10 mouse cellular contexts compared by ENCODE assay signal in the genomic region with DNA sequence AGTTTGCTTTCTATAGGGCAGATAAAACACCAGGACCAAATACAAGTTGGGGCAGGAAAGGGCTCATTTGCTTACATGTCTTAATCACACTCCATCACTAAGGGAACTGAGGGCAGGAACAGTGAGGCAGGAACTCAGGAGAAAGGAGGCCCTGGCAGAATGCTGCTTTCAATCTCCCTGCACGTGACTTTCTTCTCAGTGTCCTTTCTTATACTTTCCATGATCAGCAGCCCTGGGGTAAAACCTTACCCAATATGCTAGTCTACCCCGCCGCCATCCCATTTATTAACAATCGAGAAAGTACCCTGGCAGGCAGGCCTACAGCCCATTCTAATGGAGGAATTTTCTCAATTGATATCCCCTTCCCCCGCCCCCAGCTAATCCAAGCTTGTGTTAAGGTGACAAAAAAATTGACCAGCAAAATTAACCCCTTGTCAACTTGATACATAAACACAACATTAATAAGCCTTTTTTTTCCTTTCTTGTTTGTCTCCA. TPM values are rescaled to one million over a fixed set of nuclear protein-coding genes. Genes with fewer than 3 reads are reported as not detected.
A peak's percentile ranks its signal among the peaks of the same experiment; 100 is the strongest.
DNase-seq lines count a peak whose midpoint lies in the region; ATAC-seq and TF ChIP-seq lines count a peak whose summit lies in the region.
"Had no signal": no experiment of that assay in that cellular context is flagged by ENCODE, and none has a peak within 500 bp of the region (broad histone marks: within the 10 kb centered on the region; RNA-seq: fewer than 3 reads in every experiment).

No protein-coding gene starts in this region.

- H3K4me1 ChIP-seq in hindbrain, embryonic 11.5 days (replicated peaks; ENCODE audit: control insufficient read depth, insufficient read depth, low read length): no peaks in the 10 kb centered on the region
- peaks cover 14% of the 10 kb centered on the region for H3K4me1 ChIP-seq in hindbrain, embryonic 12.5 days
- H3K4me1 ChIP-seq in MEL (ENCODE audit: control insufficient read depth in 1 of 2, insufficient read depth in 2 of 2, low read length in 2 of 2): peaks cover 4 to 20% of the 10 kb centered on the region in 2 experiments; a peak in 3 of 4 replicates
- peaks cover 22% of the 10 kb centered on the region for H3K4me1 ChIP-seq in forebrain, embryonic 13.5 days
- peaks cover 13% of the 10 kb centered on the region; the same call in 1 of the 2 replicates for H3K4me1 ChIP-seq in midbrain, embryonic 14.5 days (ENCODE audit: control insufficient read depth, insufficient read depth, low read length)

- no peaks in the 10 kb centered on the region for H3K36me3 ChIP-seq in hindbrain, embryonic 11.5 days (ENCODE audit: control insufficient read depth, insufficient read depth, low read length)
- H3K36me3 ChIP-seq in hindbrain, embryonic 12.5 days: no peaks in the 10 kb centered on the region
- peaks cover 0 to 15% of the 10 kb centered on the region in 2 experiments; a peak in 2 of 4 replicates for H3K36me3 ChIP-seq in MEL (ENCODE audit: control insufficient read depth in 1 of 2, insufficient read depth in 2 of 2, low read length in 2 of 2)
- H3K36me3 ChIP-seq in forebrain, embryonic 13.5 days (ENCODE audit: poor library complexity, severe bottlenecking): no peaks in the 10 kb centered on the region
- no peaks in the 10 kb centered on the region for H3K36me3 ChIP-seq in midbrain, embryonic 14.5 days (ENCODE audit: control insufficient read depth, insufficient read depth, low read length)

- H3K27ac ChIP-seq in hindbrain, embryonic 11.5 days (ENCODE audit: low read depth, low read length): no peak overlapping the region
- H3K27ac ChIP-seq in hindbrain, embryonic 12.5 days: no peak overlapping the region
- H3K27ac ChIP-seq in MEL (ENCODE audit: control insufficient read depth, low read depth, low read length): peak overlapping the region; percentile 65
- no peak overlapping the region for H3K27ac ChIP-seq in forebrain, embryonic 13.5 days
- no peak overlapping the region for H3K27ac ChIP-seq in midbrain, embryonic 14.5 days (replicated peaks; ENCODE audit: low read depth, low read length)

- TF ChIP-seq RAD21 in MEL (IDR thresholded peaks at IDR 0.05; ENCODE audit: low read depth, low read length): no peak

- no peak overlapping the region for H3K4me3 ChIP-seq in hindbrain, embryonic 11.5 days (ENCODE audit: low read depth, low read length)
- no peak overlapping the region for H3K4me3 ChIP-seq in hindbrain, embryonic 12.5 days
- peak overlapping the region; percentile 71 to 77 for H3K4me3 ChIP-seq in MEL (ENCODE audit: control insufficient read depth in 1 of 2, insufficient read depth in 1 of 2, low read depth in 2 of 2, low read length in 2 of 2)
- no peak overlapping the region for H3K4me3 ChIP-seq in forebrain, embryonic 13.5 days
- H3K4me3 ChIP-seq in midbrain, embryonic 14.5 days (replicated peaks; ENCODE audit: low read depth, low read length): peak overlapping the region; percentile 68; the same call in 1 of the 2 replicates

- H3K27me3 ChIP-seq in hindbrain, embryonic 11.5 days (ENCODE audit: control insufficient read depth, insufficient read depth, low read length): no peaks in the 10 kb centered on the region
- H3K27me3 ChIP-seq in hindbrain, embryonic 12.5 days: no peaks in the 10 kb centered on the region
- H3K27me3 ChIP-seq in MEL (ENCODE audit: control insufficient read depth in 1 of 2, insufficient read depth in 2 of 2, low read length in 2 of 2): no peaks in the 10 kb centered on the region
- no peaks in the 10 kb centered on the region for H3K27me3 ChIP-seq in forebrain, embryonic 13.5 days
- no peaks in the 10 kb centered on the region for H3K27me3 ChIP-seq in midbrain, embryonic 14.5 days (ENCODE audit: control insufficient read depth, insufficient read depth, low read length)

- no peak overlapping the region for H3K9ac ChIP-seq in hindbrain, embryonic 11.5 days (ENCODE audit: low read depth, low read length)
- no peak overlapping the region for H3K9ac ChIP-seq in hindbrain, embryonic 12.5 days
- peak overlapping the region; percentile 55 for H3K9ac ChIP-seq in MEL (ENCODE audit: control insufficient read depth, low read depth, low read length, poor library complexity, severe bottlenecking)
- 0 out of 2 replicates have a peak overlapping the region, but pooled peaks have one; percentile 78 for H3K9ac ChIP-seq in forebrain, embryonic 13.5 days
- no peak overlapping the region for H3K9ac ChIP-seq in midbrain, embryonic 14.5 days (replicated peaks; ENCODE audit: low read length)

- peak; percentile 12 for DNase-seq in hindbrain, embryonic 11.5 days (ENCODE audit: low spot score)
- DNase-seq in MEL (ENCODE audit: low read depth, low spot score): peak; percentile 37
- DNase-seq in midbrain, embryonic 14.5 days: no peak
- no peak for DNase-seq in left cerebral cortex, adult 18-20 months (ENCODE audit: low spot score in 2 of 2)
- no peak for DNase-seq in thymus, postnatal 0 days (ENCODE audit: low spot score)

- ATAC-seq in hindbrain, embryonic 11.5 days (ENCODE audit: low FRiP score): no peak
- ATAC-seq in hindbrain, embryonic 12.5 days (ENCODE audit: low FRiP score): no peak
- ATAC-seq in forebrain, embryonic 13.5 days: no peak
- ATAC-seq in midbrain, embryonic 14.5 days (ENCODE audit: low FRiP score, low TSS enrichment): no peak
- no peak for ATAC-seq in erythroid progenitor cell, adult 5-6 weeks (replicated peaks; ENCODE audit: low FRiP score, poor library complexity, severe bottlenecking)

- H3K4me2 ChIP-seq in hindbrain, embryonic 11.5 days (replicated peaks; ENCODE audit: low read depth, low read length): no peak overlapping the region
- H3K4me2 ChIP-seq in hindbrain, embryonic 12.5 days (replicated peaks): no peak overlapping the region
- H3K4me2 ChIP-seq in forebrain, embryonic 13.5 days: peak overlapping the region; percentile 74
- H3K4me2 ChIP-seq in midbrain, embryonic 14.5 days (ENCODE audit: low read length): peak overlapping the region; percentile 69; the same call in 1 of the 2 replicates

- H3K79me2 ChIP-seq in MEL (ENCODE audit: control insufficient read depth, insufficient read depth, low read length, poor library complexity): no peaks in the 10 kb centered on the region; the same call in 1 of the 2 replicates

- no peak for TF ChIP-seq CTCF in MEL (IDR thresholded peaks at IDR 0.05 in 2 of 3, conservative IDR thresholded peaks at IDR 0.05 in 1 of 3; ENCODE audit: control insufficient read depth in 1 of 3, insufficient read depth in 1 of 3, low read depth in 2 of 3, low read length in 3 of 3, poor library complexity in 1 of 3, severe bottlenecking in 1 of 3)

- WGBS in hindbrain, embryonic 11.5 days: 85% methylated on average over 5 of the region's 5 CpGs
- WGBS in hindbrain, embryonic 12.5 days: 77% methylated on average over 5 of the region's 5 CpGs
- WGBS in forebrain, embryonic 13.5 days: 56% methylated on average over 5 of the region's 5 CpGs
- WGBS in midbrain, embryonic 14.5 days: 74% methylated on average over 5 of the region's 5 CpGs

- TF ChIP-seq EP300 in MEL (IDR thresholded peaks at IDR 0.05; ENCODE audit: low read depth in 1 of 2, low read length in 2 of 2): no peak

- no peaks in the 10 kb centered on the region for H3K9me3 ChIP-seq in hindbrain, embryonic 11.5 days (ENCODE audit: control insufficient read depth, low read length)
- no peaks in the 10 kb centered on the region for H3K9me3 ChIP-seq in hindbrain, embryonic 12.5 days (replicated peaks)
- no peaks in the 10 kb centered on the region for H3K9me3 ChIP-seq in MEL (replicated peaks; ENCODE audit: insufficient read depth, low read length)
- no peaks in the 10 kb centered on the region for H3K9me3 ChIP-seq in forebrain, embryonic 13.5 days (replicated peaks)
- no peaks in the 10 kb centered on the region for H3K9me3 ChIP-seq in midbrain, embryonic 14.5 days (ENCODE audit: control insufficient read depth, low read length)

- TF ChIP-seq POLR2A in MEL (IDR thresholded peaks at IDR 0.05; ENCODE audit: control insufficient read depth in 1 of 2, insufficient read depth in 1 of 2, low read depth in 1 of 2, low read length in 2 of 2, poor library complexity in 1 of 2): no peak

RNA-seq across cellular contexts. Expression of a gene that starts 18.5 kb away (rescaled TPM):
- polyA plus RNA-seq in hindbrain, embryonic 11.5 days (2014; fragmentation: Nextera tagmentation; extraction: Ambion mirVana): not detected in 2 replicates
- polyA plus RNA-seq in hindbrain, embryonic 12.5 days (2016; fragmentation: Nextera tagmentation; extraction: Ambion mirVana): 0.25 TPM in 1 of 2 replicates, not detected in the other
- not detected in 2 replicates for total RNA-seq in MEL (2012; rRNA removed)
- polyA plus RNA-seq in MEL (2012; ENCODE audit: insufficient read depth in 1 of 2, insufficient read length in 2 of 2, low read depth in 1 of 2, low replicate concordance in 2 of 2, missing spikeins in 1 of 2): not detected
- not detected in 2 replicates for polyA plus RNA-seq in forebrain, embryonic 13.5 days (2015; fragmentation: Nextera tagmentation; extraction: Ambion mirVana)
- 0.09 and 0.14 TPM in 2 replicates for polyA plus RNA-seq in midbrain, embryonic 14.5 days (2014; fragmentation: Nextera tagmentation; extraction: Ambion mirVana)
- not detected for total RNA-seq in left cerebral cortex, adult 18-20 months (2021)
- 2.9 TPM in 1 of 2 replicates, not detected in the other for total RNA-seq in erythroid progenitor cell, adult 5-6 weeks (2015; ENCODE audit: low replicate concordance)
- total RNA-seq in erythroid progenitor cell, adult 5-6 weeks (2017; ENCODE audit: low replicate concordance): not detected in 2 replicates
- 0.92 and 1.1 TPM in 2 replicates for polyA plus RNA-seq in thymus, postnatal 0 days (2015; fragmentation: Nextera tagmentation; extraction: Ambion mirVana)
- total RNA-seq: heart, postnatal 36 days had no signal

RNA-seq across cellular contexts. Expression of a gene that starts 18.5 kb away (rescaled TPM):
- polyA plus RNA-seq in hindbrain, embryonic 11.5 days (2014; fragmentation: Nextera tagmentation; extraction: Ambion mirVana): not detected in 2 replicates
- polyA plus RNA-seq in hindbrain, embryonic 12.5 days (2016; fragmentation: Nextera tagmentation; extraction: Ambion mirVana): not detected in 2 replicates
- total RNA-seq in MEL (2012; rRNA removed): not detected in 2 replicates
- polyA plus RNA-seq in MEL (2012; ENCODE audit: insufficient read depth in 1 of 2, insufficient read length in 2 of 2, low read depth in 1 of 2, low replicate concordance in 2 of 2, missing spikeins in 1 of 2): not detected
- polyA plus RNA-seq in forebrain, embryonic 13.5 days (2015; fragmentation: Nextera tagmentation; extraction: Ambion mirVana): not detected in 2 replicates
- polyA plus RNA-seq in midbrain, embryonic 14.5 days (2014; fragmentation: Nextera tagmentation; extraction: Ambion mirVana): not detected in 2 replicates
- not detected for total RNA-seq in left cerebral cortex, adult 18-20 months (2021)
- not detected in 2 replicates for total RNA-seq in erythroid progenitor cell, adult 5-6 weeks (2015; ENCODE audit: low replicate concordance)
- total RNA-seq in erythroid progenitor cell, adult 5-6 weeks (2017; ENCODE audit: low replicate concordance): not detected in 2 replicates
- 0.58 and 0.96 TPM in 2 replicates for polyA plus RNA-seq in thymus, postnatal 0 days (2015; fragmentation: Nextera tagmentation; extraction: Ambion mirVana)
- total RNA-seq: heart, postnatal 36 days had no signal
- polyA plus RNA-seq: neural tube, embryonic 11.5 days had no signal

RNA-seq across cellular contexts. Expression of a gene that starts 42.8 kb away (rescaled TPM):
- 0.08 TPM in 1 of 2 replicates, not detected in the other for polyA plus RNA-seq in hindbrain, embryonic 11.5 days (2014; fragmentation: Nextera tagmentation; extraction: Ambion mirVana)
- polyA plus RNA-seq in hindbrain, embryonic 12.5 days (2016; fragmentation: Nextera tagmentation; extraction: Ambion mirVana): not detected in 2 replicates
- total RNA-seq in MEL (2012; rRNA removed): not detected in 2 replicates
- polyA plus RNA-seq in MEL (2012; ENCODE audit: insufficient read depth in 1 of 2, insufficient read length in 2 of 2, low read depth in 1 of 2, low replicate concordance in 2 of 2, missing spikeins in 1 of 2): not detected
- polyA plus RNA-seq in forebrain, embryonic 13.5 days (2015; fragmentation: Nextera tagmentation; extraction: Ambion mirVana): not detected in 2 replicates
- polyA plus RNA-seq in midbrain, embryonic 14.5 days (2014; fragmentation: Nextera tagmentation; extraction: Ambion mirVana): not detected in 2 replicates
- total RNA-seq in left cerebral cortex, adult 18-20 months (2021): not detected
- total RNA-seq in erythroid progenitor cell, adult 5-6 weeks (2015; ENCODE audit: low replicate concordance): 3.2 and 4.6 TPM in 2 replicates
- total RNA-seq in erythroid progenitor cell, adult 5-6 weeks (2017; ENCODE audit: low replicate concordance): 7.7 and 13.5 TPM in 2 replicates
- 12.3 and 14.2 TPM in 2 replicates for polyA plus RNA-seq in thymus, postnatal 0 days (2015; fragmentation: Nextera tagmentation; extraction: Ambion mirVana)
- total RNA-seq: heart, postnatal 36 days had no signal
- polyA plus RNA-seq: neural tube, embryonic 11.5 days had no signal

RNA-seq across cellular contexts. Expression of a gene that starts 46.3 kb away (rescaled TPM):
- 0.77 and 0.80 TPM in 2 replicates for polyA plus RNA-seq in hindbrain, embryonic 11.5 days (2014; fragmentation: Nextera tagmentation; extraction: Ambion mirVana)
- polyA plus RNA-seq in hindbrain, embryonic 12.5 days (2016; fragmentation: Nextera tagmentation; extraction: Ambion mirVana): 0.35 and 0.57 TPM in 2 replicates
- not detected in 2 replicates for total RNA-seq in MEL (2012; rRNA removed)
- polyA plus RNA-seq in MEL (2012; ENCODE audit: insufficient read depth in 1 of 2, insufficient read length in 2 of 2, low read depth in 1 of 2, low replicate concordance in 2 of 2, missing spikeins in 1 of 2): not detected
- 0.17 and 0.29 TPM in 2 replicates for polyA plus RNA-seq in forebrain, embryonic 13.5 days (2015; fragmentation: Nextera tagmentation; extraction: Ambion mirVana)
- polyA plus RNA-seq in midbrain, embryonic 14.5 days (2014; fragmentation: Nextera tagmentation; extraction: Ambion mirVana): 0.19 and 0.36 TPM in 2 replicates
- 1 to 10 TPM; 1.1 to 1.9 TPM for total RNA-seq in left cerebral cortex, adult 18-20 months (2021)
- 10.1 and 21.4 TPM in 2 replicates for total RNA-seq in erythroid progenitor cell, adult 5-6 weeks (2015; ENCODE audit: low replicate concordance)
- 19.9 and 20.8 TPM in 2 replicates for total RNA-seq in erythroid progenitor cell, adult 5-6 weeks (2017; ENCODE audit: low replicate concordance)
- polyA plus RNA-seq in thymus, postnatal 0 days (2015; fragmentation: Nextera tagmentation; extraction: Ambion mirVana): 48.3 and 50.0 TPM in 2 replicates

RNA-seq across cellular contexts. Expression of a gene that starts 55.6 kb away (rescaled TPM):
- polyA plus RNA-seq in hindbrain, embryonic 11.5 days (2014; fragmentation: Nextera tagmentation; extraction: Ambion mirVana): 0.06 TPM in 1 of 2 replicates, not detected in the other
- not detected in 2 replicates for polyA plus RNA-seq in hindbrain, embryonic 12.5 days (2016; fragmentation: Nextera tagmentation; extraction: Ambion mirVana)
- total RNA-seq in MEL (2012; rRNA removed): not detected in 2 replicates
- not detected for polyA plus RNA-seq in MEL (2012; ENCODE audit: insufficient read depth in 1 of 2, insufficient read length in 2 of 2, low read depth in 1 of 2, low replicate concordance in 2 of 2, missing spikeins in 1 of 2)
- polyA plus RNA-seq in forebrain, embryonic 13.5 days (2015; fragmentation: Nextera tagmentation; extraction: Ambion mirVana): not detected in 2 replicates
- polyA plus RNA-seq in midbrain, embryonic 14.5 days (2014; fragmentation: Nextera tagmentation; extraction: Ambion mirVana): not detected in 2 replicates
- total RNA-seq in left cerebral cortex, adult 18-20 months (2021): not detected
- 10.5 TPM in 1 of 2 replicates, not detected in the other for total RNA-seq in erythroid progenitor cell, adult 5-6 weeks (2015; ENCODE audit: low replicate concordance)
- total RNA-seq in erythroid progenitor cell, adult 5-6 weeks (2017; ENCODE audit: low replicate concordance): 1.3 and 1.5 TPM in 2 replicates
- polyA plus RNA-seq in thymus, postnatal 0 days (2015; fragmentation: Nextera tagmentation; extraction: Ambion mirVana): 1.5 and 1.6 TPM in 2 replicates
- polyA plus RNA-seq: neural tube, embryonic 11.5 days had no signal

Comparison
In these comparisons a context has a peak if more than half of its experiments do, and no peak if none do; other contexts are left out.
1. DNase-seq: peak in hindbrain, embryonic 11.5 days (single experiment) and MEL (single experiment); none in midbrain, embryonic 14.5 days (single experiment), left cerebral cortex, adult 18-20 months (0 of 2) and thymus, postnatal 0 days (single experiment).
2. H3K4me2 ChIP-seq: peak in forebrain, embryonic 13.5 days (single experiment) and midbrain, embryonic 14.5 days (single experiment); none in hindbrain, embryonic 11.5 days (single experiment) and hindbrain, embryonic 12.5 days (single experiment).
3. H3K4me3 ChIP-seq: peak in MEL (2 of 2) and midbrain, embryonic 14.5 days (single experiment); none in hindbrain, embryonic 11.5 days (single experiment), hindbrain, embryonic 12.5 days (single experiment) and forebrain, embryonic 13.5 days (single experiment).
4. H3K9ac ChIP-seq: peak in MEL (single experiment) and forebrain, embryonic 13.5 days (single experiment); none in hindbrain, embryonic 11.5 days (single experiment), hindbrain, embryonic 12.5 days (single experiment) and midbrain, embryonic 14.5 days (single experiment).
5. RNA of a gene that starts 42.8 kb away (polyA plus RNA-seq): 12.3 to 14.2 TPM in thymus, postnatal 0 days; not detected in midbrain, embryonic 14.5 days, not detected in MEL, 0.08 TPM in hindbrain, embryonic 11.5 days, not detected in hindbrain, embryonic 12.5 days and not detected in forebrain, embryonic 13.5 days; every median in the first group is over 10 times any median in the second.